Mouse (Mus musculus): ENCODE measurements around the gene Agr3. TPM values are rescaled to one million over a fixed set of nuclear protein-coding genes. Genes with fewer than 3 reads are reported as not detected.

The Agr3 gene
- polyA plus RNA-seq, 1 experiment = not detected

DNA sequence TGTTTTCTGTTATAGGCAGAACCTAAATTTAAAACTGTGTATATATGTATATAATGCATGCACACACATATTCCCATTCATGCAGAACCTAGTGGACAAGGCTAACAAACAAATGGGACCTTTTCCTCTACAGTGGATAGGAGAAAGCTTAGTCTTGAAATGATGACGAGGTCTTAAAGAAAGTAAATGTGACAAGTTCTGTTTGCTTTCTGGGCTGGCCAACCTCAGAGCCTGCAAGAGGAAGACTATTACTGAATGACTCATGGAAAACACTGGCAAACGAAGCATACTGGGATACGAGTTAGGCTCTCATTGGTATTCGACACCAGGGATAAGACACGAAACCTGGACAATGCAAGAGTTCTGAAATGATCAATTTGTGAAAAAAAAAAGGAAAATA, 59.3 kb downstream of the Agr3 start:
- TF ChIP-seq CTCF (IDR thresholded peaks at IDR 0.05; ENCODE audit: borderline replicate concordance, extremely low read depth, insufficient read depth, insufficient read length) (no peak), POLR2A (IDR thresholded peaks at IDR 0.05; ENCODE audit: borderline replicate concordance, extremely low read depth, insufficient read depth, insufficient read length, poor library complexity, severe bottlenecking) (no peak)
- DNase-seq (ENCODE audit: low read depth) = no peak

DNA sequence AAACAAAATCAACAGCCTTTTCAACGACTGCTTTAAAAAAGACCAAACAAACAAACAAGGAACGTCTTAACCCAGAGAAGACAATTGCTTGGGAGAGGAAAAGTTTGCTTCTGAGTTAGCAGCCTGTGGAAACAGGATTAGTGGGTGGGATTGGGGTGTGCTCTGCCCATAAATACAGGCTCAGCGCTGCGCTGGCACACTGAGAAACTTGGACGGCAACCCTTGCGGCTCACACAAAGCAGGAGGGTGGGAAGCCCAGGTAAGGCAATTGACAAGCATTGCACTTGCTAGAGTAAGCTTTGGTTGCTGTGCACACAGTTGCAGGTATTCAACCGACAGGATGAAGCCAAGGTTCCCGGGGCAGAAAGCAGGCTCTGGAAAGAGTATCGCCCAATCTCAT, 67.3 kb downstream of the Agr3 start, which contains the start of gene Agr2:
Gene Agr2, plus strand, starts transcription at position 197 of the 400 bp plus-strand sequence.
- no peak for TF ChIP-seq POLR2A (IDR thresholded peaks at IDR 0.05; ENCODE audit: borderline replicate concordance, extremely low read depth, insufficient read depth, insufficient read length, poor library complexity, severe bottlenecking)
- TF ChIP-seq CTCF (IDR thresholded peaks at IDR 0.05; ENCODE audit: borderline replicate concordance, extremely low read depth, insufficient read depth, insufficient read length) = no peak
- no peak for DNase-seq (ENCODE audit: low read depth)

DNA sequence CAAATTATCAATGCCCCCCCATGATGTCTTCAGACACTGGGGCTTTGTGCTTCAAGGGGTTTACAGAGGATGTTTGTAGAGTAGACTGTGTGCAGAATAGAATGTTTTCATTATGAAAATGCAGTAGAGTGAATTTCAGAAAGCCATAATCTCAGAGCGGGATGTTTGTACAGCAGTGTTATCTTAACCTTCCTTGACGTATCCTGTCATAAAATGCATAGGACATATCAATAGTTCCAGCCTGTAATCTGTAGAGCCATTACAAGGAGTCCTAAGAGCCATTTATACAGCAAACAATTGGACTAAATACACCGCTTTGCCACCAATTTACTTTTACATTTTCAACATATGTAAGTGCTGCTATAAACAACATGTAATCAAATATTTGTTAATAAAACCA, 68.2 kb downstream of the Agr3 start:
- no peak for DNase-seq (ENCODE audit: low read depth)
- TF ChIP-seq POLR2A (IDR thresholded peaks at IDR 0.05; ENCODE audit: borderline replicate concordance, extremely low read depth, insufficient read depth, insufficient read length, poor library complexity, severe bottlenecking) (no peak), CTCF (IDR thresholded peaks at IDR 0.05; ENCODE audit: borderline replicate concordance, extremely low read depth, insufficient read depth, insufficient read length) (no peak)

DNA sequence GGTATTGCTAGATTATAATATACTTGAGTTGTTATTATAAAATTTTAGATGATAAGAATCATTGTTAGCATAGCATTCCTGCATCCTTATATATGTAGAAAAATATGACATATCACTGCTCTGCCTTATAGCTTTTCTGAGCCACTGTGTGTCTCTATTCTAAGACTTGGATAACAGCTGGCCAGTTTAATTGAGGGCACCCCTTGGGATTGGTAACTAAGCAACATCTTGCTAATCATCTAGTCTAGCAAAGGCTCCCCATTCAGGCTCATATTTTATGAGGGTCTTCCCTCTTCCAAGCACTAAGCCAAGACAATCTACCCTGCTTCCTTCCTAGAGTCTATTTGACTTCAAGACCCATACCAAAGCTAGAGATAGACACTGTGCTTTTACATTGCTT, 68.7 kb downstream of the Agr3 start:
- TF ChIP-seq CTCF (IDR thresholded peaks at IDR 0.05; ENCODE audit: borderline replicate concordance, extremely low read depth, insufficient read depth, insufficient read length) = no peak
- no peak for TF ChIP-seq POLR2A (IDR thresholded peaks at IDR 0.05; ENCODE audit: borderline replicate concordance, extremely low read depth, insufficient read depth, insufficient read length, poor library complexity, severe bottlenecking)
- peak; percentile 81 for DNase-seq (ENCODE audit: low read depth)

DNA sequence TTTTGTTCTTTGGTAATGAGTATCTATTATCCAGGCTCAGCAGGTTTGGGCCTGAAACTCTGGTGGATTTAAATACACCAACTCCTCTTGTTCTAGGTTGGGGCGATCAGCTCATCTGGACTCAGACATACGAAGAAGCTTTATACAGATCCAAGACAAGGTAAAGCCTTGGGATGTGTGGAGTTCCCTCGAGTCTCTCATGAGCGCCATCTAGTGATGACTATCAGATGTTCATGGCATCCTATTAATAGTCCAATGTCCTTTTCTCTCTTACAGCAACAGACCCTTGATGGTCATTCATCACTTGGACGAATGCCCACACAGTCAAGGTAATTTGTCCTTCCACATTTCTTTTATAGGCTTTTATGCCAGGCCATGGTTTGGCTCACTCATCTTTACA, 70.4 kb downstream of the Agr3 start:
- no peak for TF ChIP-seq POLR2A (IDR thresholded peaks at IDR 0.05; ENCODE audit: borderline replicate concordance, extremely low read depth, insufficient read depth, insufficient read length, poor library complexity, severe bottlenecking)
- peak; percentile 52; the same call in 1 of the 2 replicates for TF ChIP-seq CTCF (IDR thresholded peaks at IDR 0.05; ENCODE audit: borderline replicate concordance, extremely low read depth, insufficient read depth, insufficient read length)
- DNase-seq (ENCODE audit: low read depth) = peak; percentile 67

Other genes starting within 250 kb of the Agr3 start
- not detected in 2 replicates for gene Agr2, start 67.3 kb downstream of the Agr3 start, polyA plus RNA-seq (2012; rRNA removed)
- 247 and 280 TPM in 2 replicates for gene Tspan13, start 116.9 kb downstream of the Agr3 start, polyA plus RNA-seq (2012; rRNA removed)
- gene Ankmy2, start 231.5 kb downstream of the Agr3 start, polyA plus RNA-seq (2012; rRNA removed) = 29.9 and 39.5 TPM in 2 replicates
- gene Bzw2, start 232.5 kb downstream of the Agr3 start, polyA plus RNA-seq (2012; rRNA removed) = 225 and 239 TPM in 2 replicates